Mouse (Mus musculus): ENCODE results near the gene Pex11g. TPM values are rescaled to one million over a fixed set of nuclear protein-coding genes. Genes with fewer than 3 reads are reported as not detected.

The Pex11g gene
- total RNA-seq, 4 experiments from 2014 or later: 2.0 to 3.2 (median 2.7) TPM

DNA sequence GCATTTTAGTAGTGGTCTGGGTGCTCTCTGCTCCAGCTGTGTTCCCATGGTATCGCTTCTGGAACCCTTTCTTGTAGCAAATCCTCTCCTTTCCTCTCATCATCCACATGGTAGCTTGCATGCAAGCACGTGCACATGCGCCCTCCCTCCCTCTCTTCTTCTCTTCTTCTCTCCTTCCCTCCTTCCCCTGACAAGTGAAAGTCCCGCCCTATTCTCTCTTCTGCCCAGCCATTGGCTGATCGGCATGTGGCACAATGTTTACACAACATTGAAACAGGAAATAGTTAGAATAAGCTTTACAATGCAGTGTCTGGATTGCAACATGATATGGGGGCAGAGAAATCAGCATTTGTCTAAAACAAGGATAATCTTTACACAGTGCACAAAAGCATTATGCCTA, 14.1 kb upstream of the Pex11g start:
- no peak for DNase-seq (ENCODE audit: low spot score in 2 of 2)

- DNase-seq (ENCODE audit: low spot score in 2 of 2): no peak
Measured at GRCm38 (mm10) chr8:3480221-3480785, 12.8 kb upstream of the Pex11g start.

DNA sequence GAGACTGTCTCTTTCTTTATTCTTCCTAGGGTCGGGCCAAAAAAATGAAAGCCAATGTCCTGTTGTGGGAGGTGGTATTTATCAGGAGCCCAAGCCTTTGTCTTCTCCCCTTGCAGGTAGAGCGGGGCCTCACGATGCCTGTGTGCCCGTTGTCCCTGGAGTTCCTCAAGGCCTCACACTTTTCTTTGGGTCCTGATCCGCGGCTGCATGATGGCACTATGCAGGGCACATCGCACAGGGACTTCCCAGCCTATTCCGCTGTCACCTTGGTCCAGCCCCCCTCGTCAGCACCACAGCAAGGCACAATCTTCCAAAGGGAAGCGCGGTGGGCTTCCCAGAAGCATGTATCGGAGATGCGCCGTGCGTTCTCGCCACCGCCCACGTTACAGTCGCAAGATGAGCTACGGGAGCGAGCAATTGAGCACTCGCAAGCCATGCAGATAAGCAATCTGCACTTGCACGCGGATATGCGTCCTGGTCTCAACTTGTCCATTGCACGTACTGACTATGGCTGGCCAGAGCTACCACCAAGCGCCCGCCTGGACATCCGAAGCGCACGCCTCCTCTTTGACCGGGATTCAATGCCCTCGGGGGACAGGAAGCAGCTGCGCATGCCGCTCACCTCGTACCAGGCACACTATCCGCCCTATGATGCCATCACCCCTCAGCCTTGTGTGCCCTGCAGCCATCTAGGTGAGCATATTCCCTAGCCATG, 8.4 kb upstream of the Pex11g start:
- DNase-seq (ENCODE audit: low spot score in 2 of 2): no peak

DNA sequence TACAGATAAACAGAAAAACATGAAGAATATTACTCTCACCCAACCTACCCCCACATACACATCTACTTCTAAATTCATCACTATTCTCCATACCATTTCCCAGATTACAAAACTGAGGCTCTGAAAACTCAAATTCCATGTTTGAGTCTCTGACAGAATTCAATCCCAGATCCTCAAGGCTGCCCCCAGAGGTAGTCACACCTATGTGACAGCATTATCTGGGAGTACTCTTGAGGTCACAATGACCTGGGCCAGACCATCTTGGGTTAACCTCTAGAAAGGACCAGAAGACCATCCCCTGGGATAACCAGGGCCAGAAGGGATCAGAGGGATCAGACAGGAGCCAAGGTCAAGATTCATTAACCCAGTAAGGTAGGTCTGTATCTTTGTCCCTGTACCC, 3.1 kb upstream of the Pex11g start, which contains the start of gene Tex45:
Gene Tex45, plus strand, starts transcription at position 301 of the 400 bp plus-strand sequence.
- no peak for DNase-seq (ENCODE audit: low spot score in 2 of 2)

GRCm38 (mm10) chr8:3468838-3469237, 1.4 kb upstream of the Pex11g start:
- DNase-seq (ENCODE audit: low spot score in 2 of 2): no peak

GRCm38 (mm10) chr8:3467886-3468545, 536 bp upstream of the Pex11g start:
- no peak for DNase-seq (ENCODE audit: low spot score in 2 of 2)

DNA sequence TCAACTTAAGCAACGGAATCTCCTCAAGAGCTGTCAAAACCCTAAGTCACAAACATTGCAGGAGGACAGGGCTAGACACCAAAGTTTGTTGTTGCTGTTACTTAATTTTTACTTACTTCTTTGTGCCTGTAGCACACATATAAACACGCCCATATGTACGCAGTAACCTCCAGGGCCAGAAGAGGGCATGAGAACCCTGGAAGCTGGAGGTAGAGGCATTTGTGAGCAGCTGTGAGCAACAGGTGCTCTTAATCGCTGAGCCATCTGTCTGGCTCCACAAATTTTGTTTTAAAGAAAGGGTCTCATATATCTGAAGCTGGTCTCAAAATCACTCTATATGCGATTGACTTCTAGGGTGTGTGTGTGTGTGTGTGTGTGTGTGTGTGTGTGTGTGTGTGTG, 3.2 kb downstream of the Pex11g start:
- no peak for DNase-seq (ENCODE audit: low spot score in 2 of 2)

- DNase-seq (ENCODE audit: low spot score in 2 of 2): no peak
Measured at GRCm38 (mm10) chr8:3463248-3463647, 4.2 kb downstream of the Pex11g start.

DNA sequence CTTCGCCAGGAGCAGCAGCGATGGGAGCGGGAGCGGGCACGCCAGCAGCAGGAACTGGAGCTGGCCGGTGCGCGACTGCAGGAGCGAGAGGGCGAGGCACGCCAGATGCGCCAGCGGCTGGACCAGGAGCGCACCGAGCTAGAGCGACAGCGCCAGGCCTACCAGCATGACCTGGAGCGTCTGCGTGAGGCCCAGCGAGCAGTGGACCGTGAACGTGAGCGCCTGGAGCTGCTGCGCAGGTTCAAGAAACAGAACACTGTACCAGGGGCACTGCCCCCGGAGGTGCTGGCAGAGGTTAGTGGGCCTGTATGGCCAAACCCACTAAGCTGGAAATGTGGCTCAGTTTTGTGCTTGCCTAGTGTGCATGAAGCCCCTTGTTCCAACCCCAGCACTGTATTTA, 15.5 kb downstream of the Pex11g start:
- no peak for DNase-seq (ENCODE audit: low spot score in 2 of 2)

DNA sequence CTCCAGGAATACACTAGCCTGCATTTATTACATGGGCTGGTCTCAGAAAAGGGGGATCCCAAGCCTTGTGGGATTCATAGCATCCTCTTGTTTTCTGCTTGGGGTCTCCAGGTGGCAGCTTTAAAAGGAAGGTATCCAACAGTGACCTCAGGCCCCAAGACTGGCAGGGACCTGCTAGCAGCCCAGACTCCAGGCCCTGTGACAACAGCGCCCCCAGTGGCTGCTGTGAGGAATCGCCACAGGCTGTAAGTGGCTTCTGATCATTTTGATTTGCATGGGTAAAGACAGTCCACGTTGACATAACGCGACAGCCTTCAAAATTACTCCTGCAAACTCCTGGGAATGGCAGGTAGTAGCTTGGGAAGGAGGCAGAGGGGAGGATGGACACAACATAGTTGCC, 16.8 kb downstream of the Pex11g start:
- DNase-seq (ENCODE audit: low spot score in 2 of 2): no peak

DNA sequence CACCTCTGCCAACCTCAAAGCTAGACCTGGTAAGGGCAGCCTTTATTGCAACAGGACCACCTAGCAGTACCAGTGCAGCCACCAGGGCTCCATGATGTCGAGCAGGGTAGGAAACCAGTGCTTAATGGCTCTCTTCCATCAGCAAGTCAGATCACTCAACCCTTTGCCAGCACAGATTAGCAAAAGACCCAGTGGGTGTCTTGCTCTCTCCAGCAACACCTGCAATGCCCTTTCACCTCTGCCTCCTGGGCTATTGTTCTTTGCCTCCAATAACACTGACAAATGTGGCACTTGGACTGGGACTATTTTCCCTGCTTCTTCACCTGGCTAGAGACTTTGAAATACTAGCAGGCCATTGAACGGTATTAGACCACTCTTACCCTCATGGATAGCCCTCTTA, 18.3 kb downstream of the Pex11g start:
- no peak for DNase-seq (ENCODE audit: low spot score in 2 of 2)

- DNase-seq (ENCODE audit: low spot score in 2 of 2): no peak
Measured at GRCm38 (mm10) chr8:3439510-3439909, 28.0 kb downstream of the Pex11g start.

- DNase-seq (ENCODE audit: low spot score in 2 of 2): no peak
Measured at GRCm38 (mm10) chr8:3436492-3436891, 31.0 kb downstream of the Pex11g start.

- DNase-seq (ENCODE audit: low spot score in 2 of 2): no peak
Measured at GRCm38 (mm10) chr8:3431113-3431512, 36.4 kb downstream of the Pex11g start.

GRCm38 (mm10) chr8:3429966-3430365, 37.5 kb downstream of the Pex11g start:
- DNase-seq (ENCODE audit: low spot score in 2 of 2): no peak

DNA sequence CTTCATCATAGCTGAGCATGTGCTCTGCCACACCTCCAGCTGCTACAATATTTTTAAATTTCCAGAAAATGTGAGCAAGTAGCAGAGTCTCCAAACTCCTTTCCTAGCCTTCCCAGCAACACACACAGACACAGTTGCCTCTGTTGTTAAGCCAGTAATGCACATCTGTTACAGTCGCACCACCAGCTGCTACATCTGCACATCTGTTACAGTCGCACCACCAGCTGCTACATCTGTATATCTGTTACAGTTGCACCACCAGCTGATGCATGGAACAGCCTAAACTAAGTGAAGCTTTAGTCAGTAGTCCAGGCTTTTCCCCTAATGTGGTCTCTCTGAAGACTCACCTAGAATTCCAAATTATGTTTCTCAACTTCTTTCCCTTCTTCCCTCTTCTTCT, 39.1 kb downstream of the Pex11g start:
- no peak for DNase-seq (ENCODE audit: low spot score in 2 of 2)

GRCm38 (mm10) chr8:3426211-3426610, 41.3 kb downstream of the Pex11g start:
- DNase-seq (ENCODE audit: low spot score in 2 of 2): no peak

GRCm38 (mm10) chr8:3425217-3425616, 42.3 kb downstream of the Pex11g start:
- no peak for DNase-seq (ENCODE audit: low spot score in 2 of 2)

GRCm38 (mm10) chr8:3421507-3421906, 46.0 kb downstream of the Pex11g start:
- DNase-seq (ENCODE audit: low spot score in 2 of 2): no peak

GRCm38 (mm10) chr8:3420105-3420706, 47.3 kb downstream of the Pex11g start:
- no peak for DNase-seq (ENCODE audit: low spot score in 2 of 2)

DNA sequence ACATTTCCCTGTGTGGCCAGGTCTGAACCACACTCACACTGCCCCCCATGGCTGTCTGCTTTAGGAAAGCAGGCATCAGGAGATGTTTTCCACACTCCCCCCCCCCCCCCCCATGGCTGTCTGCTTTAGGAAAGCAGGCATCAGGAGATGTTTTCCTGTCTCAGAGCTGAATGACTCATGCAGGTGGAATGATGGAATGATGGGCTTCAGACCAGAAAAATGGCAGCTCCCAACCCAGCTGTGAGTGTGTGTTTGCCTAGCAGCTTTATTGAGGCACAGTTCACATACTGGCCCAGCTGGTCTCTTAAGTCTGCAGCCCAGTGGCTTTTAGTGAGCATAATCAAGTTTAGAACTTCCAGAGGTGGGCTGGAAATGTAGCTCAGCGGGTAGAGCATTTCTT, 49.4 kb downstream of the Pex11g start:
- DNase-seq (ENCODE audit: low spot score in 2 of 2): no peak

GRCm38 (mm10) chr8:3417455-3417854, 50.0 kb downstream of the Pex11g start:
- DNase-seq (ENCODE audit: low spot score in 2 of 2): no peak

Data from gastrocnemius, adult 8-10 months (tissue).